Mouse (Mus musculus) layer of hippocampus, adult 9-11 months (tissue): ENCODE data around the gene Polr3e.
"Not testable (repeated sequence)": the region's sequence is repeated elsewhere in the genome, so short reads cannot be mapped to it uniquely, and the experiment has no call there.

Source experiments
- DNase-seq: peaks from one replicate; pipeline ENCODE4 v3.0.0; 2022

The Polr3e gene

DNA sequence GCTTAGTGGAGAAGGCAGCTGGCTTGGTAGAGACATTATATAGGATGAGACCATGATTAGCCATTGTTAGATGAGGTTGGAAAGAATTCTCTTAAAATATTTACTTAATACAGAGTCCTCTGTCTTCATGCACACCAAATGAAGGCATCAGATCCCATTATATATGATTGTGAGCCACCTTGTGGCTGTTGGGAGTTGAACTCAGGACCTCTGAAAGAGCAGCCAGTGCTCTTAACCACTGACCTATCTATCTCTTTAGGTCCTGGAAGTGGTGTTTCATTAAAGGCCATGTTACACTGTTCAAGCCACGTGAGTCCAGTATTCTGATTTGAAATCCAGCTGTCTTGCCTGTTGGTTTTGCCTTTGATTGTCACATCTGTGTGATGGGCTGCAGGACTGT is 4.2 kb upstream of the Polr3e start:
- no peak for DNase-seq

DNA sequence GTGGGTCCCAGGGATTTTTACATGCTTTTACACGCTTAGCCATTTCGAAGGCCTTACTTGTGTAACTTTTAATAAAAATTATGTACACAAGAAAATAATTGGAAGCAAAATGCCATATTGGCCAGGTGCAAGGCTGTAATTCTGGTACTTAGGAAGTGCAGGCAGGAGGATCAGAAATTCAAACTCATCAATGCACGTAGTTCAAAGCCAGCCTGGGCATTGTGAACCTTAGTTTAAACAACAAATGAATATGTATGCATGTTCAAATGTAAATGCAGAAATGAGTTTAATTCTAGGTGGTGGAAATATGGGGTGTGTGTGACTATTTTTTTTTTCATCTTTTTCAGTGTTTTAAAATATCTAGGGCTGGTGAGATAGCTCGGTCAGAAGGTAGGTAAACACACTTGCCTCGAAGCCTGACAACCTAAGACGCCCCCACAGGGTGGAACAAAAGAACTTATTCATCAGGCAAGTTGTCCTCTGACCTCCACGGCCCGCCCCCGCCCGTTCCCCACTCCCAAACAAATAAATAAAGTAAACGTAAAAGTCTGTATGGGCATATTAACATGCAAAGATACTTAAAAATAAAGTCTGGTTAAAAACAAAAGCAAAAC is 1.2 kb upstream of the Polr3e start:
- DNase-seq: no peak

DNA sequence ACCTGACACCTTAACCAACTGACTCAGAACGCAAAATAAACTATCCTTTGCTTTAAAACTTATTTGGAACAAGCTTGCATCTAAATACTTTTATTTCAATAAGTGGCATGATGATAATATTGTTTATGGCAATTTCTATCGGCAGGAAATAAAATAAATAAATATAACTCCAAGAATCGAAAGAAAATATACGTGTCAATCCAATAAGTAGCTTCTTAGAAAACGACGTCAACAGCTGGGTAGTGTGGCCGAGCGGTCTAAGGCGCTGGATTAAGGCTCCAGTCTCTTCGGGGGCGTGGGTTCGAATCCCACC is 309 bp upstream of the Polr3e start:
- DNase-seq: no peak

DNA sequence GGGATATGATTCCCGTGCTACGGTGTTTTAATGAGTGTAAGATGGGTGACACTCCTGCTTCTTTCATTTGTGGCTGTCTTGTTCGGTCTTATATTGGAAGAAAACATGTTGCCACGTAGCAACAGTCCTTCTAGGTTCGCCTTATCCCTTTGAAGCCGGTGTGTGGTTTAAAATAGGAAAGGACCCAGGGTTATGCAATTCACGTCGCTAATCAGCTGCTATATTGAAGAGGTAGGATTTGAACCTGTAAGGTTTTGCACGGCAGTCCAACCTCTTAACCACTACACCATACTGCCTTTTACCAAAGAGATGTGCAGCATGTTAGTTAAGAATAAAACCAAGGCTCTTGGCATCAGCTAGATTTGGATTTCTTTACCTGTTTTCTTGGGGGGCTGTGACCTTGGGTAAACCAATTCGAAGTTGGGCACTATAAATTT is 1.0 kb downstream of the Polr3e start:
- DNase-seq: peak; percentile 55

DNA sequence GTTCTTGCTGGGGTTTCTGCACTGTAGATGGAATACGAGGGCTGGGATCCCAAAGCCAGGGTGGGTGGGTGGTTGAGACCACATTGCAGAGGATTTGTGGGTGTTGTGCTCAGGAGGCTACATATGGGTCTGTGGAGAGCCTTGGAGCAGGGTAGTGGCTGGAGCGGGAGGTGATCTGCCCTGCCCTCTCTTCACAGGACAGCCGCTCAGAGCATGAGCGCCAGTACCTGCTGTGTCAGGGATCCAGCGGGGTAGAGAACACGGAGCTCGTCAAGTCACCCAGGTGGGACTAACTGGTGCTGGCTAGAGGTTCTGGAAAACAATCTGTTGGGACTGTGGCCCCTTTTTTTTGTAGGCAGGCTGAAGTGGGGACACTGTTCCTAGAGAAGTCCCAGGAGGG is 15.6 kb downstream of the Polr3e start:
- DNase-seq: no peak

DNA sequence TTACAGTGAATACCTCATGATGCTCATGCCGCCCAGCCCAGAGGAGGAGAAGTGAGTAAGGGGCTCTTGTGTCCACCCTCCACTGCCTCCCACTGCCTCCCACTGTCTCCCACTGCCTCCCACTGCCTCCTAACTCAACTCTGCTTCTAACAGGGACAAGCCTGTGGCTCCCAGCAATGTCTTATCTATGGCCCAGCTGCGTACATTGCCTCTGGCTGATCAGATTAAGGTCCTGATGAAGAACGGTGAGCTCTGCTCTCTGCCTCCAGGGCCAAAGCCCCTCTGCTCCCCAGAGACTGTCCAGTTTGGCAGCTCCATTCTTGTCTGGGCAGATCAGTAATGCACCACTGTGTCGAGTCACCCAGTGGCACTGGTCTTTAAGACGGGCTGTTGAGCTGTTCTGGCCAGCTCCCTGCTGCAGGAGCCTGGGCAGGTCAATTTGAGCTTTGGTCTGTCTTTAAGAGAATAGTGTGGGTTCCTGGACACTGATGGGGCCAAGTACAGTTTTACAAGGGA is 16.2 kb downstream of the Polr3e start:
- no peak for DNase-seq

DNA sequence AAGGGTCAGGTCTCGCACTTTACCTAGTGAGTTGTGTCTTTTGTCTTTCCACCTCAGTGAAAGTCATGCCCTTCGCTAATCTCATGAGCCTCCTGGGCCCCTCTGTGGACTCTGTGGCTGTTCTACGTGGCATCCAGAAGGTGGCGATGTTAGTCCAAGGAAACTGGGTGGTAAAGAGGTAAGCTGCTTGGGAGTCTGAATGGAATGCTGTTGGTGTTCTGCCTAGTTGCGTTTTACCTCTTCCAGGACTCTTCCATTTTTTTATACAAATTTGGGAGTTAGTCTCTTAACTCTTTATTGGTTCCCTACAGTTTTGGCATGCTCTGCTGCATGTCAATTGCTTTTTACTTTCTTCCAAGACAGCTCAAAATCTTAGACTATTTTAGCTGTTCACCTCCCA is 17.2 kb downstream of the Polr3e start:
- DNase-seq: no peak

DNA sequence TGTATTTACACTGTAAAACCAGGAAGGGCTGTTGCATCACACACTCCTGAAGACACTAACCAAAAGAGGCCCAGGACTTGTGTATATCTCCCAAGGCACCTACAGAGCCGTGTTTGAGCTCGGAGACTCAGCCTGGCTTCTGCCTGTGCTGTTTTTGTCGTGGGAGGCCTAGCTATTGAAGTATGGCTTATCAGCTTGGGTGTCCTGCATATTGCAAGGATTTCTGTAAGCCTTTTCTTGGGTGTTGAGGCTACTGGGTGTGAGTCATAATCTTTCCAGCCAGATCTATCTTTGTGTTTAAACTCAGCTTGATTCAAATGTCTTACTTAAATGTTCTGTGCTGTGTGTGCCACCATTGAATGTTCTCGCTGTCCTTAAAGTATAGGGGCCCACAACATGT is 19.0 kb downstream of the Polr3e start:
- no peak for DNase-seq

DNA sequence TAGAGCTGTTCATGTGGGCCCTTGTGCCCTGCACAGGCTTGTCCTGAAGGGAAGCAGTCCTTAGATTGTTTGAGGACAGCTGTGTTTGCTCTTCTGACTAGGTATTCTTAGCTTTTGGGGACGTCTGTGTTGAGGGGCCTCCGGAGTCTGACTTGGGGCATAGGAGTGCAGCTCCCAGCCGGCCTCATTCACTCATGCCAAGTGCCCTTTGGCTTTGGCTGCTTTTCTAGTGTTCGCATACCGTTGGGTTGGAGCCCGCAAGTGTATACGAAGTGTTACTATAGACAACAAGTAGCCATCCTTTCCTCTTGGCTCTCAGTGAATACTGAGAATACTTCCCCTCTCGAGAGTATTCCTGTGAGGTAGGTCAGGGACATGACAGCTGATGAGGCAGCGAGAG is 20.7 kb downstream of the Polr3e start:
- no peak for DNase-seq

DNA sequence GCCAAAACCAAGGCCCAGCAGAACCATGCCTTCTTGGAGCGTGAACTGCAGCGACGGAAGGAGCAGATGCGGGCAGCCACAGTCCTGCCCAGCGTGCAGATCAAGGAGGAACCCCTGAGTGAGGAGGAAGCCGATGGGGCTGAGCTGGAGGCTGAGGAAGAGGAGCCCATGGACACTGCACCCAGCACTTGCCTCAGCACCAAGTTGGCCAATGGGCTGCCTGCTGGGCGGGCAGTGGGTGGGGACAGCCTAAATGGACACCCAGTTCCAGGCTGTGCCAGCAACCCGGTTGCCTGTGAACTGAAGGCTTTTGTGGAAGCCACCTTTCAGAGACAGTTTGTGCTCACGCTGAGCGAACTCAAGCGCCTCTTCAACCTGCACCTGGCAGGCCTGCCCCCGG is 22.8 kb downstream of the Polr3e start:
- peak; percentile 73 for DNase-seq

DNA sequence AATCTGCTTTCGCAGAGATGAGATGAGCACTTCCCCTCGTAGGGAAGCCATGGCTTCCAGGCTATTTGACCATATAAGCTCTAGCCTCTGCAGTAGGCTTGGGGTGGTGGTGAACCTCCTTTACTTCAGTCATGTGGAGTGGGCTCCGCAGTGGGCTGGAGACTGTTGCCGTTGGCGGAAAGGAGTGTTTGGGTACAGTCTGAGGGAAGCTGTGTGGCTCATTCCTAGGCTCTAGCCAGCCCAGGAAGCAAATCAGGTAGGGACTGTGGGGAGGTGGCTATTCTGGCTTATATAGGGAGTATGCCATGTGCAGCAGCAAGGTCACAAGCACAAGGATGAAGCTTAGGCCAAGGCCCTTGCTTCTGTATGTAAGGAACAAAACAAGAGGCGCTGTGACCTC is 23.7 kb downstream of the Polr3e start:
- no peak for DNase-seq

DNA sequence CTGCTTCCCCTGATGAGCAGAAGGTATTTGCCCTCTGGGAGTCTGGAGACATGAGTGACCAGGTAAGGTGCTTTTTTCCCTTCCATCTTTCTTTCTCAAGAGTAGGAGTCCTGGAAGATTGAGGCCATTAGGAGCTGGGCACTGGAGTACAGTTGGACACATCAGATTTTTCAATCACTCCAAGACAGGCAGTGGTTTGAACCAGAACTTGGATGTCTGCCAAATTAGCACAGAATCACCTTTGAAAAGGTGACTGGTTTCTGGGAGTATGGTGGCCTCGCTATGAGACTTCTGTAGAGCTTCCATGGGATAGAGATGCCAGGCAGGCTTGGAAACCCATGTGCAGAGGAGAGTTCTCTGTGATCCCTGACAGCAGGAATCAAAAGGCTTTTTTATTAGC is 25.0 kb downstream of the Polr3e start:
- DNase-seq: no peak

DNA sequence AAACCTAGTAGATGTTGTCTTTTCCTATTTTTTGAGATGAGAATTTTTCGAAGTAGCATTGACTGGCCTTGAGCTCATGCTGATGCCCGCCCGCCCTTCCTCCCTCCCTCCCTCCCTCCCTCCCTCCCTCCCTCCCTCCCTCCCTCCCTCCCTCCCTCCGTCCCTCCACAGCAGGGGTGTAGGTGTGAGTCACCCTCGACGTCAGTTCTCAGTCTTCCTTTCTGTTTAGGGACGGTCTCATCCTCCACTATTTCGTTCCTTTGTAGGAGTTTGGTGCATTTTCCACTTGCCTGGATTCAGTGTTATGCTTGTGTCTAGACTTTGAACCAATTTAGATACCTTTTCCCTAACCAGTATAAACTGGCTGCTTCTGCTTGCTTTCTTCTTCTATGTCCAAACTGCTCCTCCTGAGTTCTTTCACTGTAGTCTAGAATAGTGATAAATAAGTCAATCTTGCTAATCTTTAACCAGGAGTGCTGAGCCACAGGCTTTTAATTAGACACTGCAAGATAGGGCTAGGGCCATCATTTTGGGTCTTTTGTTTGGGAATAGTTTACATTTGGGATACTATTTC is 26.5 kb downstream of the Polr3e start:
- no peak for DNase-seq

DNA sequence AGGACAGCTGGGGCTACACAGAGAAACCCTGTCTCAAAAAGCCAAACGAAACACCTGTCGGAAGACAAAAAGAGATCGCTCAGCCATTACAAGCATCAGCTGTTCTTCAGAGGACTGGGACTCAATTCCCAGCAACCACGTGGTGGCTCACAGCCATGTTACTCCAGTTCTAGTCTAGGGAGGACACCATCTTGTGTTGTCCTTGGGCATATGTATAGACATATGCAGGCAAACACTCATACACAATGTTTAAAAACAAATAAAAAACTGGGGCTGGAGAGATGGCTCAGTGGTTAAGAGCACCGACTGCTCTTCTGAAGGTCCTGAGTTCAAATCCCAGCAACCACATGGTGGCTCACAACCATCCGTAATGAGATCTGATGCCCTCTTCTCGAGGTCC is 36.0 kb downstream of the Polr3e start:
- DNase-seq: not testable (repeated sequence)

DNA sequence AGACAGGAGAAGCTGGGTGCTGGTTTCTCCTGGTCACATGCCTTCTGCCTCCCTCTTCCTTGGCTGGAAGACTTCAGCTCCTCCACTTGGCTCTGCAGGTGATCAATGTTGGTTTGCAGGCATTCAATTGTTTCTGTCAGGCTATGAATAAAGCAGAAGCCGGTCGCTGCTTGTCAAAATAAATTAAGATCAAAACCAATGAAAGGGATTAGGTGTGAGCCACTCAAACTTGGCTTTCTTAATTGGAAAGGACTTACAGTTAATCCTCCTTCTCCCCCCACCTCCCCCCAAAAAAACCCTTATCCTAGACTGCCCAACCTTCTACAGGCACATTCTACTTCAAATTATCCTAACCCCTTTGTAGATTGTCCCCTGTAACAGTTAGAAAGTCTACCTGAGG is 42.6 kb downstream of the Polr3e start:
- DNase-seq: no peak

DNA sequence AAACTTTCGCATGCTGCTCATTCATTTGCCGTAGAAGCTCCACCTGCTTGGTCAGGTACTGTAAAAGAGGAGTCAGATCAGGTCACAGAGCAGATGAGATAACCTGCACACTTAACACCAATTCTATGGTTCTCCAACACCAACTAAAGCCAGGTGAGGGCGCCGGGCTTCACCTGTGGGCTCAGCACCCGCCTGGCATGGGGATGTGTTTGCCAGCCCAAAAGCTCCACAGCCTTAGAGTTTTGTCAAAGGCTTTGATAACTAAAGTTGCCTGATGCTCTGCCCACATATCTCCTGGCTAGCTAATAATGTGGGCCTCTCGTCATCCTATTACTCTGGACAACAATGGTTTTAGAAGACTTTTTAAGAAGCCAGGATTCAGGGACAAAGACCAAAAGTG is 43.1 kb downstream of the Polr3e start:
- DNase-seq: no peak

DNA sequence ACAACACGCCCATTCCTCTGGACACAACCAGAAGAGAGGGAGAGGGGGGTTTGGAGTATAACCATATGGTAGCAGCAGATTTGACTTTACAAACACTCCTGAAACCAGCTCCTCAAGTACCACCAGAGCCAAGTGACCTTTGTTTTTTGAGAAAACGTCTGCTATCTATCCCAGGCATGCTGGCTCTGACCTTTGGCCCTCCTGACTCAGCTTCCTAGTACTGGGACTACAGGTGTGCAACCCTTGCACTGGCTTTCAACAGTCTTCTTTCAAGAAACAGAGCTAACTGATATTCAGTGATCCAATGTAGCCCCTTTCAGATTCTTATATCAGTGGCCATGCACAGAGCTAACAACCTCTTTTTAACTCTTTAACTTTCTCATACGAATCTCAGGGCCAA is 44.3 kb downstream of the Polr3e start:
- no peak for DNase-seq

DNA sequence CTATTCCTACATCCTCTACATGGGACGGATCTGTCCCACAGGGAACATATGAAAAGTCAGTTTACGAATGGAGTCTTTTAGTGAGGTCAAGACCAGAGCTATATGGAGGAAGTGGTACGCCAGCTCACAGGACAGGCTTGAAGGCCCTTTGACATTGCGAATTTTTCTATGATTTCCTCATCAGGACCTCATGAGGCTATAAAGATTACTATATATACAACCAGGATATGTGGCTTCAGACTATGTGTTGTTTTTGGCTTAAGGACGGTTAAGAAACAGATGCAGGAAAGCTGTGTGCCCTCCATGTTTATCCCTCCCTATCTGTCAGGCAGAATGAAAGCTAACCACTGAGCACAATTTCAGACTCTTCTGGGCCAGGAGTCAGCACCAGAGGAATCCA is 45.6 kb downstream of the Polr3e start:
- no peak for DNase-seq

DNA sequence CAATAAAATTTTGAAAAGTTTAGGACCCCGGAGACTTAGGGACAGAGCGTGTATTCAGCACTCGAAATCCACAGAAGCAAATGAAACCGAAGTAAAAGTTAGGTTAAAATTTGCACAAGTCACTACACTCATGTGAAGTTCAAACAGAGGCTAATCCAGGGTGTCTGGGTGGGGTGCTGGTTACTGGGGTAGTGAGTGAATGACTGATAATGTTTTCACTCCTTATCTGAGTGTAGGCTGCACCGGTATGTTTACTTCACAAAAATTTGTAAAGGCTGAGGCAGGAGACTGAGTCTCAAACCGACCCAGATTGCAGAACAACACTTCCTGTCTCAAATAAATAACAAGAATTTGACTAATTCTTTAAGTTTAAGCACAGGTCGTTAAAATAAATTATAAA is 51.7 kb downstream of the Polr3e start:
- no peak for DNase-seq

DNA sequence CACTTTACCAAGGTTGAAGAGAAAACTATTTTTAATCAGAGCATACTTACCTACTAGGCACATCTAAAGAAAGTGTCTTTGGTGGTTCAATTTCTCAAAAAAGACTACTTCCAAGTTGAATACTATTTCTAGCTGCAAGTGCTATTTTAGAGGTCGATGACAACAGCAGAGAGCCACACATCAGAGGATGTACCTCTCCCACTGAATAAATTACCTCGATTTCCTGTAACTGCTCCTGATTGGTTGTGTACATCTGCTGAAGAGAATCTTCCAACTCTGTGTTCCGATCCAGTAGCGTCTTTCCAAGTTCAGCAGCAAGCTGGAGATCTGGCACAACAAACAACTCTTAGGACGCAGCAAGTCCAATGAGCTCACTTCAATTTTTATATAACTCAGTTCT is 52.6 kb downstream of the Polr3e start:
- no peak for DNase-seq

DNA sequence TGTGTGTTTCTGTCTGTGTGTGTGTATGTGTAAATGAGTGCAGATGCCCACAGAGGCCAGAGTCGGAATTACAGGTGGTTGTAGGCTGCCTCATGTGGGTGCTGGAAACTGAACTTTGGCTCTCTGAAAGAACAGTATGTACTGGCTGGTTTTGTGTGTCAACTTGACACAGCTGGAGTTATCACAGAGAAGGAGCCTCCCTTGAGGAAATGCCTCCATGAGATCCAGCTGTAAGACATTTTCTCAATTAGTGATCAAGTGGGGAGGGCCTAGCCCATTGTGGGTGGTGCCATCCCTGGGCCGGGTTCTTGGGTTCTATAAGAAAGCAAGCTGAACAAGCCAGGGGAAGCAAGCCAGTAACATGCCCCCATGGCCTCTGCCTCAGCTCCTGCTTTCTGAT is 54.9 kb downstream of the Polr3e start:
- not testable (repeated sequence) for DNase-seq

DNA sequence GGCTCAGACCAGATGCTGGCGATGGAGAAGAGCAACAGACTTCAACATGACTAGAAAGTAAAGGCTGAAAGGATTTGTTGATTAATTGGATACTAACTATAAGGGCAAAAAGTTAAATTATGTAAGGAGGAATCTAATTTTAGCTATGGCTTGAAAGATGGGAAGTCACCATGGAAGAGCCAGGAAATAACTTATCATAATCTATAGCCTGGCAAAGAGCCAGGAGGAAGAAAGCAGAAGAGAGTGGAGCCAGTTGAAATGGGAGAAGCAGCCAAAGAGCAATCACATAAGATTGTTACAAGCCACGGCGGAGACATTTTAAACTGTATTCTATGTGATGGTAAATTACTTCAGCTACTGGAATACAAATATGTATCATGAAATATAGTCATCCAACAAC is 56.5 kb downstream of the Polr3e start:
- DNase-seq: no peak

DNA sequence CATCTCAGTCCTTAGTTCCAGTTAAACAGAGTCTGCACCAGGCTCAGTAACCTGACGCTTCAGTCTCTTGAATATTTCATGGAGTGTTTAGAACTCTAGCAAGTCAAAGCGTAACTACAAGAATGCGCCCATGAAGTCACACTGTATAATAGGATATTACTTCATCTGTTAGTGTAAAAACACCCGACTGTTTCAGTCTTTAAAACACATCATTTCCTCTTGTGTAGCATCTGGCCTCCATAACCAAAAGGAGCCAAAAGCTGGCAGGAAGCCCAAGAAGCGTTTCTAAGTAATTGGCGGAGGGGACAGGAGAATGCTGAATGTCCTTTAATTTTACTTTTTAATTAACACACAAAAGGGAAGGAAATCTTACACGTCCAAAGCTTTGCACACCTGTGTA is 59.5 kb downstream of the Polr3e start:
- no peak for DNase-seq

DNA sequence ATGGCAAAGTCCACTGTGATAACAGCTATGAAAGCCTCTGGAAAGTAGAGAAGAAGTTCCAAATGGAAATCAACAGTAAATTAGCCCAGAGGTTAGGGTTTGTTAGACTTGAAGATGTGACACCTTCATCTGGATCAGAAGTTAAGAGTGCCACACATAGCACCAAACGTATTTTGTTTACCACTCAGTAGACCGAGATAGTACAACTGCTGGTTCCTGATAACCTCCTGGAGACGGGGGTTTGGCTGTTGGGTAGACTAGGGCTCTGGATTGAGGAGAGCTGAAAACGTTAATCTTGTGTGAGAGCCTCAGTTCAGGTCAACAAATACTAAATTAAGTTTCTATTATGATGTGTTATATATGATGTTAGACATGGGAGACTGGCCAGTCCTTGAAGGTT is 62.5 kb downstream of the Polr3e start:
- DNase-seq: no peak
